Mouse (Mus musculus) adrenal gland, adult 8-10 months (tissue): ENCODE results near the gene Pde7b. TPM values are rescaled to one million over a fixed set of nuclear protein-coding genes. Genes with fewer than 3 reads are reported as not detected.

ENCODE experiments used
- total RNA-seq, 4 experiments: library from RNA; stranded (reverse); gene quantifications; 2 replicates each; pipeline ENCODE4 v1.2.4; 2022

Gene Pde7b
- total RNA-seq, 4 experiments from 2014 or later, result 13.5 to 14.8 (median 14.5) TPM

Other genes starting within 250 kb of the Pde7b start
- 10 to 100 TPM; 35.6 to 42.2 (median 38.5) TPM for gene Ahi1, start 227.5 kb upstream of the Pde7b start, total RNA-seq